Mouse (Mus musculus): Measurements from ENCODE around the gene Ifnar2.

Gene Ifnar2

DNA sequence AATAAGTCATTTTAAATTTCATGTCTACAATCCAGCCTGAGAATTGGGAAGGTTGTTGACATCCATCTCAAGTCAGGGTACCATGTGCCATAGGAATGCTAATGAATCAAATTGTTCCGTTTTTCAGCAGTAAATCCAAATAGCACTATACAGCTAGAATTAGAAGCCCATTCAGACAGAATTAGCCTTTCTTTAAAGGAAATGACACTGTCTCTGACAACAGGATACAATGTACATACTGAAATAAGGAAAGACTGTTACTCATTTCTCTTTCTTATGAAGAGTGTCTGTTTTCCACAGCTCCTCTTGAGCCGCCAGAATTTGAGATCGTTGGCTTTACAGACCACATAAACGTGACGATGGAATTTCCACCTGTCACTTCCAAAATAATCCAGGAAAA is 18.8 kb downstream of the Ifnar2 start, which contains the start of gene Gm21970:
Gene Gm21970 (plus strand): TSS at position 301 of the 400 bp plus-strand sequence.
- DNase-seq (ENCODE audit: low read depth, low spot score): no peak

- DNase-seq (ENCODE audit: low read depth, low spot score): no peak
Observed at GRCm38 (mm10) chr16:91394826-91395410, 22.3 kb downstream of the Ifnar2 start.

- DNase-seq (ENCODE audit: low read depth, low spot score): no peak
Observed at GRCm38 (mm10) chr16:91395633-91396392, 23.2 kb downstream of the Ifnar2 start.

- no peak for DNase-seq (ENCODE audit: low read depth, low spot score)
Observed at GRCm38 (mm10) chr16:91396844-91397537, 24.4 kb downstream of the Ifnar2 start.

DNA sequence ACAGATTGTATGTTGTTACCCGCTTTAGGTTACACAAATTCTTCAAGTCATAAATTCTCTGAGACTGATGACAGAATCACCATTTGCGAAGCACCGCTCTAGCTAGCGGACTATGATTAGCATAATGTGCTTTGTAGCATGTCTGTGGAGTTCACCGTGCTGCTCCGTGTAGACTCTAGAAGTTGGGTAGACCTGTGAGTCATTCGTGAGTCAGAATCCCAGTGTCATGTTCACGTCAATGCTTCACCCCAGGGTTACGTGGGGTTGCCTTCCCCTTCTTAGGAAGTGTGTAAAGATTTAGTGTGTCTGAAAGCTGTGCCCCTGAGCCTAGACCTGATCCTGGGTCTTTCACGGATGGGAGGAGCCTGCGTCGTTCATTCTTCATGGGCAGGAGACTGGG is 25.4 kb downstream of the Ifnar2 start:
- no peak for DNase-seq (ENCODE audit: low read depth, low spot score)

GRCm38 (mm10) chr16:91398944-91399343 is 26.4 kb downstream of the Ifnar2 start:
- DNase-seq (ENCODE audit: low read depth, low spot score): no peak

GRCm38 (mm10) chr16:91401569-91402165 is 29.1 kb downstream of the Ifnar2 start:
- no peak for DNase-seq (ENCODE audit: low read depth, low spot score)

DNA sequence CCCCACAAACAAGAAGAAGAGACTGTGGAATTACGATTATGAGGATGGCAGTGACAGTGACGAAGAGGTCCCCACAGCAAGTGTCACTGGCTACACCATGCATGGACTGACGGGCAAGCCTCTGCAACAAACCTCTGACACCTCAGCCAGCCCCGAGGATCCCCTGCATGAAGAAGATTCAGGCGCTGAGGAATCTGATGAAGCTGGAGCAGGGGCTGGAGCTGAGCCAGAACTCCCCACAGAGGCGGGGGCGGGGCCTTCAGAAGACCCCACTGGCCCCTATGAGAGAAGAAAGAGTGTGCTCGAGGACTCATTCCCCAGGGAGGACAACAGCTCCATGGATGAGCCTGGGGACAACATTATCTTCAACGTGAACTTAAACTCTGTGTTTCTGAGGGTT is 31.2 kb downstream of the Ifnar2 start:
- no peak for DNase-seq (ENCODE audit: low read depth, low spot score)

DNA sequence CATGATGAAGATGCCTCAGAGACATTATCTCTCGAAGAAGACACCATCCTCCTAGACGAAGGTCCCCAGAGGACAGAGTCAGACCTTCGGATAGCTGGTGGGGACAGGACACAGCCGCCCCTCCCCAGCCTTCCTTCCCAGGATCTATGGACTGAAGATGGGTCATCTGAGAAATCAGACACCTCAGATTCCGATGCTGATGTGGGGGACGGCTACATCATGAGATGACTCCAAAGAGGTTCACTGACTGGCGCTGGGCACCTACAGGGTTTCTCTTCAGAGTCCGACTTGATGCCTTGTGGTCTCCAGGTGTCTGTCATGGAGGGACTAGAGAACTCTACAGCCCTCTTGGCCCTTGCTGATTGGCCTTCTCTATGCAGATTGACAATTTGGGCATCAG is 31.6 kb downstream of the Ifnar2 start:
- no peak for DNase-seq (ENCODE audit: low read depth, low spot score)

DNA sequence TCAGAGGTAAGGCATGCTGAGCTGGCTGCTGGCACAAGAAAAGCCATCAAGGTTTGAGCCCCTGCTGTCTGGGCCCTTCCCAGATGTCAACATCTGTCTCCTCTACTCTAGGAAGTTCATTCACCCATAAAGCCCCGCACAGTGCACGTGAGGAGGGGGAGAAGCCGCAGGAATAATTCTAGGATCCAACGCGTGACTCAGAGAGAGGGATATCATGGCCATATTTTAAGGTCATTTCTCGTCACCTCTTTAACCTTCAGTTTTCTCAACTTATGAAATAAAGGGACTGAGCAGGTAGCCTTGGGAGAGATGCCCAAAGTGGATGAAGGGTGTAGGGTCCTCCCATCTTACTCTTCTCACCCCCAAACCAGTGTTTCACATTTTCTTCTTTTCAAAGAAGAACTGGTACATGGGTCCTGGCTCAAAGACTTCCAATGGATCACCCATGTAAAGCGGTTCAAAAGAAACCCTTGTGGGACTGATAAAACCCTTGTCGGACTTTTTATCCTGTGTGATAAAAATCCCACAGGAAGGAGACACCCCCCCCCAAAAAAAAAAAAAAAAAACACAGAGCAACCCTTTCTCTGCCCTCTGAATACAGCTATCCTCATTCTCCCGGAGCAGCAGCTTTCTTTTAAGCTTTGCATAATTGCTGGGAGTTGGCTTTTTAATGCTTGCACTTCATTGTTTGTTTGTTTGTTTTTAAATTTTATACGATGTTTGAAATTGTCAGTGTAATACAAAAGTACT is 32.4 kb downstream of the Ifnar2 start:
- no peak for DNase-seq (ENCODE audit: low read depth, low spot score)

DNA sequence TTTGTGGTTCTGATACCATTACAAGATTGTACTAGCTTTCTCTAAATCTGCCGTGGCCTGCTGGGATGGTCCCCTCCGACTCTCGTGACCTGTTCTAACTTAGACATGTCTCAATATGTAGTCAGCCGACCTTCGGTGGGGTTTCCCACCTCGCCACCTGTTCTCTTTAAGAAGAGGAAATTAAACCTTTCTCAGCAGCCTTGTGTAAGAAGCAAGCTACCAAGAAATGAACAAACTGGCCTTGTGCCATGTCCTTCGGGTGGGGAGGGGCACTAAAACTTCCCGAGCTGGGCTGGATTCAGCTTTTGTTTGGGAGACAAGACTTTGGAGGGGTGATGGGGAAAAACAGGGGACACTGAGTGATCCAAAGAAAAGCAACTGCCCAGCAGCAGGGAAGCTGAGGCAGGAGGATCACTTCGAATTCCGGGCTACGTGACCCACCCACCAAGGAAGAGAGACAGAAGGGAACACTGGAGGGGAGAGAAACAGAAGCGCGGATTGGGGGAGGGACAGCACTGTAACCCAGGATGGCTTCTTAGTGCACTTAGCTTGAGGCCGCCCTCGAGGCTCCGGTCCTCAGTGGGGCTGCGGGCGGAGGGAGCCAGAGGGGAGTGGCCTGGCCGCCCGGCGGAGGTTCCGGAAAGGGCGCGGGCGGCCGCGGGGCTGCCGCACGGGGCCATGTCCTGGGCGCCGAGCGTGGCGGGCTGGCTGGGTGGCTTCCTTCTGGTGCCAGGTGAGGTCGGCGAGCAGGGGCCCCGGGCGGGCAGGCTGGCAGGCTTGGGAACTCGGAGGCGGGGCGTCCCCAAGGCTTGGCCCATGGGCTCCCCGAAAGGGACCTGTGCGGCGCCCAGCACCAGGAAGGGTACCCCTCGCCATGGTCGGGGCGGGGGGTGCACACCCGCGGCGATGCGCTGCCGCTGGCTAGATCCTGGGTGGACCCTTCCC is 33.3 kb downstream of the Ifnar2 start, which contains the start of gene Il10rb:
Gene Il10rb (plus strand): TSS at position 525 of the 945 bp plus-strand sequence.
- DNase-seq (ENCODE audit: low read depth, low spot score): no peak

- no peak for DNase-seq (ENCODE audit: low read depth, low spot score)
Observed at GRCm38 (mm10) chr16:91406585-91407220, 34.1 kb downstream of the Ifnar2 start.

DNA sequence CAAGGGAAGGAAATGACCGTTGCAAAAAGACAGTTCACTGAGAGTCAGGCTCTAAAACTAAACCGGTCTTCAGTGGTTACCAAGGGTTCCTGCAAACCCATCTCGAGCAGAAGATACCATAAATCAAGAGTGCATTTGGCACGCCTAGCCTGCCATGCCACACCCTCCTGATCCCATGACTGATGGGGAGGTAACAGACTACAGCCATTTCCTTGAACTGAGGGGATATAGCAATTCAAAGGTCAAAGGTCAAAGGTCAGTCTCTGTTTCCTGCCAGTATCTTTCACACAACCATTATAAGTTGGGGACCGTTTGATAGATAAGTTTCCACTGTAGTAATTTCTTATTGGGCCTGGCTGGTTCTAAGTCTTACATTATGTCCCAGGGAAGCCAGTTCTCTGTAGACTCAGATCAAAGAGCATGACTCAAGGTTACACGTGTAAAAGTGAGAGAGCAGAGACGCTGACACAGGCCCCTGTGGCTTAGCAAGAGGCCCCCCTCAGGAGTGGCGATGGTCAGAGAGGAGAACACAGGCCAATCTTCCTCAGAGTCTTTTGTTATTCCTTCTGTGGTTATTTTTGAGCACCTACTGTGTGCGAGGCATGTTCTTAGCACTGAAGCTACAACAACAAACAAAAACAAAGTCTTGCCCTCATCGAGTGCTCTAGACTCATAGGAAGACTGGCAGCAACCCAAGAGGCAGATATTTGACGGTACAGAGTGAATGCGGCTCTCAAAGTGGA is 40.7 kb downstream of the Ifnar2 start:
- no peak for DNase-seq (ENCODE audit: low read depth, low spot score)

- no peak for DNase-seq (ENCODE audit: low read depth, low spot score)
Observed at GRCm38 (mm10) chr16:91415391-91416189, 43.0 kb downstream of the Ifnar2 start.

GRCm38 (mm10) chr16:91416357-91416756 is 43.8 kb downstream of the Ifnar2 start:
- DNase-seq (ENCODE audit: low read depth, low spot score): no peak

DNA sequence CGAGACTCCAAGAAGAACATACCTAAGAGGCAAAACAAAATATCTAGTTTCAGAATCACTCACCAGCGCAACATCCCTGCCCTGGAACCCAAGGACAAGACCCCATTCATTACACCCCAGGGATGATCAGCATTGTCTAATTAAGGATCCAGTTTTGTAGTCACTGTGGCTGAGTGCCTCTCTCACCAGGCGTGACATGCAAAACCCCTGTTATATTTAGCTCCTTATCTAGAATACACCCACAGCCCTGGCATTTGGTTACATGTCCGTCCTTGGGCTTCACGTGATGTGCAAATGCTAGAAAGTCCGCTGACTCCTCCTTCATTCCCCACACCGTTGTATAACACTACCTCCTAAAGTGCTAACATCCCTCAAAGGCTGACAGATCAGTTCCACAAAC is 44.4 kb downstream of the Ifnar2 start:
- no peak for DNase-seq (ENCODE audit: low read depth, low spot score)

- DNase-seq (ENCODE audit: low read depth, low spot score): no peak
Observed at GRCm38 (mm10) chr16:91418531-91418930, 45.9 kb downstream of the Ifnar2 start.

GRCm38 (mm10) chr16:91425816-91426215 is 53.2 kb downstream of the Ifnar2 start:
- DNase-seq (ENCODE audit: low read depth, low spot score): no peak

Data from retina, adult 2 months (tissue).